Mouse (Mus musculus) MEL (cell line): ENCODE results near the gene Tep1. TPM values are rescaled to one million over a fixed set of nuclear protein-coding genes. Genes with fewer than 3 reads are reported as not detected.
"Not testable (repeated sequence)": the region's sequence is repeated elsewhere in the genome, so short reads cannot be mapped to it uniquely, and the experiment has no call there.

Experiments used
- DNase-seq: peaks from one replicate; pipeline ENCODE4 v3.0.0; 2011; ENCODE audit warnings: low read depth, low spot score
- H3K27ac ChIP-seq: 2 replicates; pipeline ENCODE4 v1.5.1; 2012; ENCODE audit warnings: low read depth, mild to moderate bottlenecking, control low read depth, low read length, moderate library complexity; ENCODE audit not compliant: control insufficient read depth
- H3K27me3 ChIP-seq, 2 experiments: fragments of 150-350 bp in 1 of 2; sonication (generic) in 1 of 2; 2 replicates each; pipeline ENCODE4 v1.6.1; 2012; ENCODE audit warnings: low read length in 2 of 2, mild to moderate bottlenecking in 2 of 2, improper control_type of control experiment in 1 of 2, moderate library complexity in 1 of 2; ENCODE audit not compliant: insufficient read depth in 2 of 2, control insufficient read depth in 1 of 2
- H3K36me3 ChIP-seq, 2 experiments: 2 replicates each; pipeline ENCODE4 v1.6.1; 2012 to 2014; ENCODE audit warnings: low read length in 2 of 2, improper control_type of control experiment in 1 of 2, inconsistent platforms in 1 of 2, mild to moderate bottlenecking in 1 of 2; ENCODE audit not compliant: insufficient read depth in 2 of 2, control insufficient read depth in 1 of 2
- H3K4me1 ChIP-seq, 2 experiments: fragments of 150-350 bp in 1 of 2; sonication (generic) in 1 of 2; 2 replicates each; pipeline ENCODE4 v1.6.1; 2012; ENCODE audit warnings: low read length in 2 of 2, improper control_type of control experiment in 1 of 2, mild to moderate bottlenecking in 1 of 2; ENCODE audit not compliant: insufficient read depth in 2 of 2, control insufficient read depth in 1 of 2
- H3K4me3 ChIP-seq, 2 experiments: fragments of 150-350 bp in 1 of 2; sonication (generic) in 1 of 2; 2 replicates each; pipeline ENCODE4 v1.5.1; 2012; ENCODE audit warnings: low read depth in 2 of 2, low read length in 2 of 2, mild to moderate bottlenecking in 2 of 2, moderate library complexity in 2 of 2, control low read depth in 1 of 2, improper control_type of control experiment in 1 of 2; ENCODE audit not compliant: control insufficient read depth in 1 of 2, insufficient read depth in 1 of 2
- H3K79me2 ChIP-seq: 2 replicates; pipeline ENCODE4 v1.6.1; 2012; ENCODE audit warnings: mild to moderate bottlenecking, low read length, moderate library complexity; ENCODE audit not compliant: control insufficient read depth, poor library complexity, insufficient read depth
- H3K9ac ChIP-seq: 2 replicates; pipeline ENCODE4 v1.6.1; 2012; ENCODE audit warnings: low read depth, mild to moderate bottlenecking, control low read depth, low read length, moderate library complexity; ENCODE audit not compliant: control insufficient read depth, poor library complexity, severe bottlenecking
- H3K9me3 ChIP-seq: fragments of 150-350 bp; sonication (generic); replicated peaks from 2 replicates; pipeline ENCODE4 v1.6.1; 2012; ENCODE audit warnings: mild to moderate bottlenecking, low read length, improper control_type of control experiment, moderate library complexity; ENCODE audit not compliant: insufficient read depth
- BHLHE40 ChIP-seq: IDR thresholded peaks from 2 replicates; pipeline ENCODE4 v1.6.1; 2012; ENCODE audit warnings: low read depth, mild to moderate bottlenecking, inconsistent platforms, low read length, improper control_type of control experiment, borderline replicate concordance
- CHD2 ChIP-seq: IDR thresholded peaks from 2 replicates; pipeline ENCODE4 v1.6.1; 2011; ENCODE audit warnings: low read length, improper control_type of control experiment
- CTCF ChIP-seq, 3 experiments: IDR thresholded peaks in 2 of 3; conservative IDR thresholded peaks in 1 of 3; 2 replicates each; pipeline ENCODE4 v1.5.1; 2011 to 2012; ENCODE audit warnings: low read length in 3 of 3, low read depth in 2 of 3, mild to moderate bottlenecking in 2 of 3, improper control_type of control experiment in 1 of 3, inconsistent platforms in 1 of 3, mixed read lengths in 1 of 3, moderate library complexity in 1 of 3; ENCODE audit not compliant: control insufficient read depth in 1 of 3, insufficient read depth in 1 of 3, poor library complexity in 1 of 3, severe bottlenecking in 1 of 3
- E2F4 ChIP-seq: IDR thresholded peaks from 2 replicates; pipeline ENCODE4 v1.6.1; 2011; ENCODE audit warnings: low read depth, low read length, improper control_type of control experiment, borderline replicate concordance
- ELF1 ChIP-seq: IDR thresholded peaks from 2 replicates; pipeline ENCODE4 v1.6.1; 2014; ENCODE audit warnings: low read depth, mild to moderate bottlenecking, inconsistent platforms, low read length, improper control_type of control experiment, moderate library complexity
- GABPA ChIP-seq: IDR thresholded peaks from 2 replicates; pipeline ENCODE4 v1.6.1; 2012; ENCODE audit warnings: low read depth, mild to moderate bottlenecking, inconsistent platforms, low read length, improper control_type of control experiment, moderate library complexity
- JUND ChIP-seq: IDR thresholded peaks from 2 replicates; pipeline ENCODE4 v1.6.1; 2011; ENCODE audit warnings: low read depth, mild to moderate bottlenecking, improper control_type of control experiment, low read length
- MXI1 ChIP-seq: IDR thresholded peaks from 2 replicates; pipeline ENCODE4 v1.6.1; 2011; ENCODE audit warnings: mild to moderate bottlenecking, low read depth, low read length, improper control_type of control experiment
- MYC ChIP-seq: IDR thresholded peaks from 2 replicates; pipeline ENCODE4 v1.6.1; 2011; ENCODE audit warnings: low read depth, mild to moderate bottlenecking, low read length, improper control_type of control experiment, moderate library complexity
- POLR2AphosphoS2 ChIP-seq: IDR thresholded peaks from 2 replicates; pipeline ENCODE4 v1.6.1; 2011; ENCODE audit warnings: low read length, improper control_type of control experiment
- RAD21 ChIP-seq: IDR thresholded peaks from 2 replicates; pipeline ENCODE4 v1.6.1; 2011; ENCODE audit warnings: mild to moderate bottlenecking, low read depth, low read length, improper control_type of control experiment
- RCOR1 ChIP-seq: IDR thresholded peaks from 2 replicates; pipeline ENCODE4 v1.6.1; 2012; ENCODE audit warnings: low read depth, mild to moderate bottlenecking, inconsistent platforms, low read length, improper control_type of control experiment
- SIN3A ChIP-seq: IDR thresholded peaks from 2 replicates; pipeline ENCODE4 v1.6.1; 2012; ENCODE audit warnings: low read length, improper control_type of control experiment, inconsistent platforms
- SMC3 ChIP-seq: IDR thresholded peaks from 2 replicates; pipeline ENCODE4 v1.6.1; 2011; ENCODE audit warnings: low read depth, low read length, improper control_type of control experiment
- TBP ChIP-seq: IDR thresholded peaks from 2 replicates; pipeline ENCODE4 v1.8.0; 2011; ENCODE audit warnings: low read depth, low read length, improper control_type of control experiment
- ZC3H11A ChIP-seq: IDR thresholded peaks from 2 replicates; pipeline ENCODE4 v1.6.1; 2012; ENCODE audit warnings: low read depth, mild to moderate bottlenecking, inconsistent platforms, low read length, improper control_type of control experiment
- polyA plus RNA-seq, 2 experiments: library from polyadenylated mRNA; stranded (reverse) in 1 of 2; unstranded in 1 of 2; fragments of >175 nt in 1 of 2; fragments of >200 nt in 1 of 2; gene quantifications; 2 replicates each; pipeline versions ENCODE4 v1.2.1 to v1.2.4; 2012; ENCODE audit warnings: low replicate concordance in 2 of 2, low read depth in 1 of 2; ENCODE audit not compliant: insufficient read length in 2 of 2, insufficient read depth in 1 of 2, missing spikeins in 1 of 2
- total RNA-seq: library from RNA; depleted of rRNA; stranded (reverse); fragments of 300-350 nt; gene quantifications from 2 replicates; pipeline ENCODE4 v1.2.3, GENCODE M21; 2012

Tep1 gene
- total and polyA plus RNA-seq, 3 experiments, result 13.7 to 36.8 TPM; not detected in 1

DNA sequence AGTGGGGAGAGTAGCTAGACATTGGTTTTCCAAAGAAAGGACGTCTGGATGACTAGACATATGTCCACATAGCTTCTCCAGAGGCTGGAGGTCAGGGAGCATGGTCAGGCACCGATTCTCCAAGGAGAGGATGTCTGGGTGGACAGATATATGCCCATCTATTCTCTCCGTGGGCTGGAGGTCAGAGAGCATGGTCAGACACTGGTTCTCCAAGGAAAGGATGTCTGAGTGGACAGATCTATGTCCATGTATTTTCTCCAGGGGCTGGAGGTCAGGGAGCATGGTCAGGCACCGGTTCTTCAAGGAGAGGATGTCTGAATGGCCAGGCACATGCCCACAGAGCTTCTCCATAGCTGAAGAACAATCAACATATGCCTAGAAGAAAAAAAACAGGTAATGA lies 2.1 kb downstream of the Tep1 start:
- TF ChIP-seq GABPA, result no peak

DNA sequence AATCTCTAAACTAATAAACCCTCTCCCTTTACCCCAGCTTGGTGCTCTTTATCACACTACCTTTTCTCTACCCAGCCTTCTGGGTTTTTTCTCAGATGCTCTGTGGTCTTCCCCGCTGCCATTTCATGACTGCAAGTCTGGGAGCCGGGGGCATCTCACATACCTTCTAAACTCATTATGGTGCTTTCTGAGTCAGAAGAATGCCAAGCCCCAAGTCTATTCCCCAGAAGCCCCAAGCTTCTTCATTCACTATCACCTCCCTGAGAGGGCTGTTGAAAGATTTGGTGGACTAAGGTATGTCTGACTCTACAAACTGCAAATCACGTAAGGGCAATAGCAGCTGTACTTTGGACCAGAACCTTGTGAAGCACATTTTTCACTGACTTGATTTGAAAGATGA lies 3.4 kb downstream of the Tep1 start:
- Histone ChIP-seq H3K27me3 (no peaks in the 10 kb centered on the region), H3K9me3 (no peaks in the 10 kb centered on the region), H3K9ac (no peak overlapping the region), H3K4me3 (no peak overlapping the region), H3K79me2 (peaks cover 1% of the 10 kb centered on the region; the same call in 1 of the 2 replicates), H3K4me1 (peaks cover 0 to 6% of the 10 kb centered on the region in 2 experiments; a peak in 1 of 4 replicates), H3K36me3 (peaks cover 0 to 2% of the 10 kb centered on the region in 2 experiments; a peak in 1 of 4 replicates), H3K27ac (no peak overlapping the region)
- TF ChIP-seq ZC3H11A (no peak), SIN3A (no peak), MYC (no peak), RAD21 (no peak), GABPA (no peak), BHLHE40 (no peak), SMC3 (no peak), RCOR1 (no peak), E2F4 (no peak), POLR2AphosphoS2 (no peak), JUND (no peak), CHD2 (no peak), TBP (no peak), CTCF (IDR thresholded peaks at IDR 0.05 in 2 of 3, conservative IDR thresholded peaks at IDR 0.05 in 1 of 3; ENCODE audit: control insufficient read depth in 1 of 3, insufficient read depth in 1 of 3, low read depth in 2 of 3, low read length in 3 of 3, poor library complexity in 1 of 3, severe bottlenecking in 1 of 3) (no peak), ELF1 (no peak), MXI1 (no peak)
- DNase-seq, result no peak

More for the DNA sequence above, 2.1 kb downstream of the Tep1 start:
- no peaks in the 10 kb centered on the region for H3K9me3 ChIP-seq
- H3K79me2 ChIP-seq, result peaks cover 1% of the 10 kb centered on the region; the same call in 1 of the 2 replicates
- no peak overlapping the region for H3K4me3 ChIP-seq
- peaks cover 0 to 6% of the 10 kb centered on the region in 2 experiments; a peak in 1 of 4 replicates for H3K4me1 ChIP-seq
- H3K36me3 ChIP-seq, result peaks cover 0 to 2% of the 10 kb centered on the region in 2 experiments; a peak in 1 of 4 replicates
- no peak overlapping the region for H3K9ac ChIP-seq
- DNase-seq, result no peak
- H3K27ac ChIP-seq, result no peak overlapping the region
- H3K27me3 ChIP-seq, result no peaks in the 10 kb centered on the region

- H3K4me1 ChIP-seq, H3K27me3 ChIP-seq, H3K27ac ChIP-seq, DNase-seq, H3K4me3 ChIP-seq, H3K9ac ChIP-seq, H3K9me3 ChIP-seq, H3K79me2 ChIP-seq, H3K36me3 ChIP-seq: not testable (repeated sequence)
These were observed 5.4 kb downstream of the Tep1 start for GRCm38 (mm10) chr14:50865005-50865404.
